Mouse (Mus musculus) v-Abl transformed pro-B cells (cell line): ENCODE data around the gene C1galt1.

ENCODE experiments used
- in situ Hi-C, 2 experiments: fragments of 400-800 bp; cut with MboI; formaldehyde crosslinking; loops; one replicate each; pipeline ENCODE4 v1.15.1; 2025; ENCODE audit not compliant: unreplicated experiment in 2 of 2

The C1galt1 gene

GRCm38 (mm10) chr6:7857356-7858247, 13.0 kb downstream of the C1galt1 start:
- in situ Hi-C loops: loop anchor here (10.0 kb wide), 2 partner anchors 207 to 637 kb away; no protein-coding TSS in a partner anchor

- in situ Hi-C loops: loop anchor here (10.0 kb wide), 2 partner anchors 206 to 636 kb away; no protein-coding TSS in a partner anchor
These were observed 13.9 kb downstream of the C1galt1 start for GRCm38 (mm10) chr6:7858586-7858985.

- in situ Hi-C loops: loop anchor here (10.0 kb wide), 2 partner anchors 206 to 636 kb away; no protein-coding TSS in a partner anchor
These were observed 14.5 kb downstream of the C1galt1 start for GRCm38 (mm10) chr6:7859161-7859560.

- in situ Hi-C loops: no loop called here
These were observed 16.4 kb downstream of the C1galt1 start for GRCm38 (mm10) chr6:7861033-7861432.

GRCm38 (mm10) chr6:7863354-7863753, 18.7 kb downstream of the C1galt1 start:
- in situ Hi-C loops: no loop called here

- in situ Hi-C loops: no loop called here
These were observed 32.2 kb downstream of the C1galt1 start for GRCm38 (mm10) chr6:7876836-7877235.

GRCm38 (mm10) chr6:7881595-7882128, 37.0 kb downstream of the C1galt1 start:
- in situ Hi-C loops: no loop called here

- in situ Hi-C loops: no loop called here
These were observed 37.9 kb downstream of the C1galt1 start for GRCm38 (mm10) chr6:7882520-7882919.

GRCm38 (mm10) chr6:7885994-7886684, 41.5 kb downstream of the C1galt1 start:
- in situ Hi-C loops: no loop called here

- in situ Hi-C loops: no loop called here
These were observed 42.0 kb downstream of the C1galt1 start for GRCm38 (mm10) chr6:7886685-7887004.

GRCm38 (mm10) chr6:7896339-7896738, 51.7 kb downstream of the C1galt1 start:
- in situ Hi-C loops: loop anchor here in 1 of 2 experiments (10.0 kb wide), 1 partner anchor 58 kb away; no protein-coding TSS in a partner anchor

- in situ Hi-C loops: no loop called here
These were observed 67.4 kb downstream of the C1galt1 start for GRCm38 (mm10) chr6:7912015-7912414.
